Mouse (Mus musculus): Measurements from ENCODE around the gene Flt3l.
"Not testable (repeated sequence)": the region's sequence is repeated elsewhere in the genome, so short reads cannot be mapped to it uniquely, and the experiment has no call there.

Gene Flt3l

DNA sequence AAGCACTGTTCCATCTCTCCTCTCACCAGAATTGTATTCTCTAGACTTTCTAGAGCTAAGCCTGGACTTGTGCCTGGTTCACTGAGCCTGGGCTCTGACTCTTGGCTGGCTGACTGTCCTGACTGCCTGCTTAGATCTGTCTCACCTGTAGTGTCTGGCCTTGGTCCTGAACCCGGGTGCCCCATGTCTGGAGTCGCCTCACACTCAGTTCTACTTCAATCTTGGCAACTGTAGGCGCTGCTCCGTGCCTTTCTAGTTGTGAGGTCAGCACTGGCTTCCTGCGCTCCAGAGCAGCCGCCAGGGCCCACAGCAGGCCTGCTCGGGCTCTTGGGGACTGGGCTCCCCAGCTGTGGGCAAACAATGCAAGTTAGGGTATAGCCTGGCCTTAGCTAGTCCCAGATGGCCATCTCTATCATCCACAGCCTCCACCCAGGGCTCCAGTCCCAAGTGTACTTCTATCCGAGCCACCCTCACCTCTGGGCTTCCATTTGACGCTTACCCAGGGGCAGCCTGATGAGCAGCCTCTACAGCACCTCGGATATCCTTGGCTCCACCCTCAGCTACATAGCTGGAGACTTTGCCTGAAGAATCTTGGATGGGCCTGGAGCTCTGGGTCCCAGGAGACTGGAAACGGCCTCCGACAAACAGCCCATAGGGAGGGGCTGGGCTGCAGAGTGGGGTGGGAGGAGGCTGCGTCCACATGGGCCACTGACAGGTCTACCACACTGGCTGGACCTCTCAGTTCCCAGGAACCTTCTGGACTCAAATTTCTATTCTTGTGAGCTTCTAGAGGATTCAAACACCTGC lies 8.3 kb upstream of the Flt3l start:
- no peak for DNase-seq (ENCODE audit: low read depth, low spot score)

DNA sequence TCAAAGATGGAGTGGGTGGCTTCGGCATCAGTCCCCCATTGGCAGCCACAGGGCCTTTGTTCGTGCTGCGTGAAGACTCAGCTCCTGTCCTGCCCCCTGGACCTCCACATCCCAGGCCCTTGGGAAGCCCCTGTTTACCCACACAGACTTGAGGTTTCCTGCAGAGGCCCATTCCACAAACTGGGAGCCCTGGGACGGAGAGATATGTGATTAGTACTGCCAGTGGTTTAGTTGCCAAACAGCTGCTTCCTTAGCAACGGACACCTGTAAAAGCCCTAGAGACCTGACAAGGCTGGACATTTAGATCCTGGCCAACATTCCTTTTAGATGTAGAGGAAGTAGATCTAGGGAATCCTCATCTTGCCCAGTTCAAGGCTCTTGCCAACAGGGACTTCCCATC lies 5.7 kb upstream of the Flt3l start:
- DNase-seq (ENCODE audit: low read depth, low spot score): no peak

DNA sequence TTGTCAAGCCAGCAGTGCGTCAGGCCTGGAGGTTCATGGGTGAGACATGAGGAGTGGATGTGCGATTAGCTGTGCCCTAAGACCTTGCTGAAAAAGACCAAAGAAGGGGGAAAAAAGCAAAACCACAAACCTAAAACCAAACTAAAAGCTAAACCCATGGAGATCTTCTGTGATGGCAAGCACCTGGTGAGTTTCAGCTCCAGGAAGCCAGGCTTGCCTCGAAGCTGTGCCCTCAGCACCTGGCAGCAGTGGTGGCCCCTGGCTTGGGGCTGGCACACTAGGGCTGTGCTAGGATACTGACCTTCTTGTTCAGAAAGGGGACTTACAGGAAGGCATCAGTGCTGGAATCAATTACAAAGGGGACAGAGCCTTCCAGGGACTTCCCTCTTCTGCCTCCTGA lies 5.1 kb upstream of the Flt3l start:
- DNase-seq (ENCODE audit: low read depth, low spot score): no peak

DNA sequence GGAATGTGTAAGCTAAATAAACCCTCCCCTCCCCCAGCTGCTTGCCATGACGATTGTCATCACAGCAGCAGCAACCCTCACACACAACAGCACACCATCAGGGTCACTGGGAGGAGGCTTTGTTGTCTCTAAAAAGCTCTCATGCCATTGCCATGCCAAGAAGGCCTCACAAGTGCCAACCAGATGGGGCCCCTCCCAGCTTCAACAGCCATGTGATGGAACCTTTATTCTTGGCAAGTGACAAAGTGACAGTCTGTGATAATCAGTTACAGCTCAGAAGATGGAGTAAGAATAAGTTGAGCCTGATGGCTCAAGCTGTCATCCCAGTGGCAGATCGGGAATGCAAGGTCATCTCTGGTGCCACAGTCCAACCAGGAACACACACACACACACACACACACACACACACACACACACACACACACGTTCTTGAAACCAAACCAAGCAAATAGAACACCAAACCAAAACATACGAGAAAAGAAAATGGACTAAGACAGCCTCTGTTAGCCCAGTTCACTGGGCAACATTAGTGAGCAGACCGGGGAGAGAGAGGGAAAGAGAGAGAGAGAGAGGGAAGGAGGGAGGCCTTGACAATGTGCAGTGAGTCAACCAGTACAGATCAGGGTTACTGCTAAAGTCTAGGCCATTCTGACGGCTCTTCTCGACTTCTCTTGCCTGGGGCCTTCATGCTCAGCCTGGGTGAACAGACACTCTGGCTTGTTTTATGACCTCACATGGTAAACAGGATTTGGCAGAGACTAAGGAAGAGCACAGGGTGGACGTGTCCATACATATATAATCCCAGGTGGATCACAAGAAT lies 3.9 kb upstream of the Flt3l start:
- DNase-seq (ENCODE audit: low read depth, low spot score): no peak

DNA sequence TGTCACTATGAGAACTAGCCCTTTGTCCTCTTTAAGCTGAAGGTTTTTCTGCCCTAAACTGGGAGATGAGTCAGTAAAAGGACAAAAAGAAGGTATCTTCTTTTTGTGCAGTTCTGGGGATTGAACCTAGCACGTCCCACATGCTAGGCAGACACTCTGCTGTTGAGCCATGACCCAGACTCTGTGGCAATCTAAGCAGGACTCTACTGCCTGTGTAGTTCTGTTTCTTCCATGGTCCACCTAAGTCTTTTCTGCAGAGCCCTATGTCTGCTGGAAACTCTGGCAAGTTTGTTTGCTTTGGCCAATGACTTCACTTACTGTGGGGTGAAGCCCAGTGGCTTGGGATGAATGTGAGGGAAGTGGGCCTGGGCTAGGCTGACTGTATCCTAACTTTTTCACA lies 2.2 kb upstream of the Flt3l start:
- no peak for DNase-seq (ENCODE audit: low read depth, low spot score)

DNA sequence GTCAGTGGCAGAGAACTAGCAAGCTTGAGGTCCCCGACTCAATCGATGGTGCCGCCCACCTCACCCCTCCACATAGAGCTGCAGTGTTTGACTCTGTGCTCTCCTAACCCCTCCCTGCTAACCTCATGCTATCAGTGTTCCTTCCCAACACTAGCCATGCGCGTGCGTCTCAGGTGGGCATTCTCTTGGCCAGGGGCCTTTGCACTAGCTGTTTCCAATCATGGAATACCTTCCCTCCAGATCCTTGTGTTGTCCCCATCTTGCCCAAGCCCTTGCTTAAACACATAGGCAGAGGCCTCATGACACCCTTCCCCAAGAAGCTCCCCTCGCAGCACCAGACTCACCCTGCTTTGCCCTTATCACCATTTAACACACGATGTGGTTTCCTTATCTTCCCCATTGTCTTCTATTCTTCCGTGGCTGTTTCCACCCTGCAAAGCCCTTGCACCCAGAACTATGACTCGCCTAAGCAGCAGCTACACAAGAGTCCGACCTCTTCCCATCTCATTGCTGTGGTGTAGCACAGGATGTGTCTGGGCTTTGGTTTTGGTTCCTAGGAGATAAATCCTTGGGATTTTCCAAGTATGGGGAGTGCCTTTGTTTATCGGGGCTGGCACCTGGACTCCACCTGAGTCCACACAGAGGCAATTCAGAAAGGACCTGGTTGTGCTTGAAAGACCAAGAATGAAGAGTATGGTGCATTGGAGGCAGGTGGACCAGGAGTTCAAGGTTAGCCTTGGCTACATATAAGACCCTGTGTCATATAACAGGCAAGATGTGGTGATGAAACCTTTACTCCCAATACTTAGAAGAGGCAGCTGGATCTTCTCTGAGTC lies 1.2 kb upstream of the Flt3l start:
- no peak for DNase-seq (ENCODE audit: low read depth, low spot score)

DNA sequence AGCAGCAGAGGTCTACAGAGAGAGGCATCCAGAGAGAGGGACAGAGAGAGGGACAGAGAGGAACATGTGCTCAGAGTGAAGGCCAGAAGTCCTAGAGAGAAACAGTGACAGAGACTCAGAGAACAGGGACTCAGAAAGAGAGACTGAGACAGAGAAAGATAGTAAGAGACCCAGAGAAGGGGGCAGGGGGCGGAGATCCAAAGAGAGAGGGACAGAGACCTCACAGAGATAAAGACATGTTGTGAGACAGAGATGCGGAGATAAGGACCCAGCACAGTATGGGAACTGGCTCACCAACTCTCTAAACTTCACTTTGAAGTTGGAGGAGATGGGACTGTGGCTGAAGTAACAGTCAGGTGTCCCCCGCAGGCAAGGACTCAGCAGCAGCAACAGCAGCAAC lies 862 bp downstream of the Flt3l start:
- DNase-seq (ENCODE audit: low read depth, low spot score): no peak

DNA sequence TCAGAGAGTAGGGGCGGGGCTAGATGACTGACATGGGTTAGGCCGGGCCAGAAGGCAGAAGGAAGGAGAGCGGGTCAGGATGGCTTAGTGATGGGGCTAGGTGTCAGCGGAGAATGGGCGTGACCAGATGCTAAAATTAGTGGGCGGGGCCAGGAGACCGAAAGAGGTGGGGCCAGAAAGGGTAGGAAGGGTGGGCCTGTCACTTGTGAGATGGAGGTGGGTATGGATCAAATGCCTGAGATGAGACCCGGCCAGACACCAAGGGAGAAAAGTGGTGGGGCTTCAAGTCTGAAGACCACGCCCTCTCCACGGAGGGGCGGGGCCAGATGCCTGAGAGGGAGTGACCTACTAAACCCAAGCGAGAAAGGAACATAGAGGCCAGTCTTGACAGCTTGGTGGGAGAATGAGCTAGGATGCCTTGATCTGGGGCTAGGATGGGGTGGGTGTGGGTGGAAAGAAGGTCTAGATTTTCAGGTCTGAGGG lies 1.6 kb downstream of the Flt3l start:
- DNase-seq (ENCODE audit: low read depth, low spot score): no peak

DNA sequence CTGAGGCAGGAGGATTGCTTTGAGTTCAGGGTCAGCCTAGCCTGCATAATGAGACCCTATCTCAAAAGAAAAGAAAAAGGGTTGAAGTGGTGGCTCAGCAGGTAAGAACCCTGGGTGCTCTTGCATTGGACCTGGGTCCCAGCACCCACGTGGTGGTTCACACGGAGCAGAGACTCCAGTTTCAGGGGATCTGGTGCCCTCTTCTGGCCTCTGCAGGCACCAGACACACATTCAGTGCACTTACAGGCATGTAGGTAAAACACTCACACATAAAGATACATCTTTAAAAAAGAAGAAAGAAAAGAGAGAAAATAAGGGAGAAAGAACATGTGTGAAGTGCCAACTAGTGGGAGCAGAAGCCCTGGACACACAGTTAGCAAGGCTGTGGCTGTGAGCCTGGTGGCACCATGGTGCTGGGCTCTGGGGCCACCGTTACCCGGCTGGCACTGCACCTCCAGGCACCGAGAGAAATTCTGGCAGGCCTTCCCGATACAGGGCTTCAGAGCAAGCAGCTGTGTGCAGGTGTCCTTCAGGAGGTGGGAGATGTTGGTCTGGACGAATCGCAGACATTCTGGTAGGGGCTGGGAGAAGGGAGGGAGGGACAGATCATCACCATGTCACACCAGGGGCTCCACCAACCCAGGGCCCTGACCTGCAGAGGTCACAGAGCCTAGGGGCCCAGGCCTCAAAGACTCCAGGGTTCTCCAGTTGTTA lies 2.6 kb downstream of the Flt3l start:
- no peak for DNase-seq (ENCODE audit: low read depth, low spot score)

DNA sequence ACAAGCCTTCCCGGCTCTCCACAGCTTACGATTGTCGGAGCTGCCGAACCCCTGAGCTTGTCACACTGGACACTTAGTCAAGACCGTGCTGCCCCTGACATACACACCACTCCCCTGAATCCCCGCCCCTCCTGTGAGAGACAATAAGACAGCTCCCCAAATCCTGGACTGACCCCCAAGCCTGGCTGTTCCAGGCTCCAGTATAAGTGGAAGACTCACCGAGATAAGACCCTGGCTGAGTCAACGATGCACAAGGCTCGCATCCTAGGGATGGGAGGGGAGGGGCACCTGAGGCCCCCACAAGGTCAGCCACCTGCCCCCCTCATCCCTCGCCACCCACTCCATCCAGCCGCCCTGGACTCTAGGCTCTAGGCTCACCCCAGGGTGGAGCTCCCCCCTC lies 4.4 kb downstream of the Flt3l start:
- DNase-seq (ENCODE audit: low read depth, low spot score): no peak

DNA sequence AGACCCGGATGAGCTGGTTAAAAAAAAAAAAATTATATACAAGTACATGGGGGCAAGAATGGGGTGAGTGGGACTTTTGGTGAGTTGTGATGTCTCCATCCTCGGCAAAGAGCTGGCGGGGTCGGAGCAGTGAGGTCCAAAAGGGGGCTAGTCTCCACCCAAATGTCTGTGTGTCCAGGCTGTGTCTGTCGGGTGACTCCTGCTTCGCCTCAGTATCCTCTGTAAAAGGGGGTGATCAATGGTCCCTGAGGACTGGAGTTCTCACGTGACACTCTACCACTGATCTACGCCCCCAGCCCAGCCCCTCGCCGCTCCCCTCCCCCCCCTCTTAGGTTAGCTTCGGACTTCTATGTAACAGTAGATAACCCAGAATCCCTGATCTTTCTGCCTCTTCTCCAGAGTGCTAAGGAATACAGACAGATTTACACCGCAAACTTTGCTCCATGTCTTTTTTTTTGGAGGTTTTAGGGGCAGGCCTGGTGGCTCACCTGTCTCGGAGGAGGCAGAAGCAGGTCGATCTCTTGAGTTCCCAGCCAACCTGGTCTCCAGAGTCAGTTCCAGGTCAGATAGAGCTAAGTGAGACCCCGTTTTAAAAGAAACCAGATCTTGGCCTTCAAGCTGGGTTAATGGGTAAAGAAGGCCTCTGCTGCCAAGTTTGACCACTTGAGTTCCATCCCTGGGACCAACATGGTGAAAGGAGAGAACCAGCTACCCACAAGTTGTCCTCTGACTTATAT lies 6.3 kb downstream of the Flt3l start:
- no peak for DNase-seq (ENCODE audit: low read depth, low spot score)

DNA sequence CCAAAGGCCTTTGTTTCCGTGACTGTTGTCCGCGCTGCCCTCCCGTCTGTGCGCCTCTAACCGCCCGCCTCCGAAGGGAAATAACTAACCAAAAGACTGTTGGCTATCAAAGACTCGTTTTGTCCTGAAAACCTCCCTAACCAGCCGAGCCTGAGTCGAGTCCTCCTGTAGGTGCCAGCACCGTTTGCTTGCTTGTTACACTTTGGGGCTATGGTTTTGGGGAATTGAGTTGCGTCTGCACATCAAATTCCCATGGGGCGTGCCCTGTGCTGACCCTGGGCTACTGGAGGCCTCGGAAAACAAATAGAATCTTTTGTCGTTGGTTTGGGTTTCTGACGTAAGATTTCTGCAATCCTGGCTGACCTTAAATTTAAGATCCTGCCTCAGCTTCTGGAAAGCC lies 6.9 kb downstream of the Flt3l start:
- peak; percentile 46 for DNase-seq (ENCODE audit: low read depth, low spot score)

DNA sequence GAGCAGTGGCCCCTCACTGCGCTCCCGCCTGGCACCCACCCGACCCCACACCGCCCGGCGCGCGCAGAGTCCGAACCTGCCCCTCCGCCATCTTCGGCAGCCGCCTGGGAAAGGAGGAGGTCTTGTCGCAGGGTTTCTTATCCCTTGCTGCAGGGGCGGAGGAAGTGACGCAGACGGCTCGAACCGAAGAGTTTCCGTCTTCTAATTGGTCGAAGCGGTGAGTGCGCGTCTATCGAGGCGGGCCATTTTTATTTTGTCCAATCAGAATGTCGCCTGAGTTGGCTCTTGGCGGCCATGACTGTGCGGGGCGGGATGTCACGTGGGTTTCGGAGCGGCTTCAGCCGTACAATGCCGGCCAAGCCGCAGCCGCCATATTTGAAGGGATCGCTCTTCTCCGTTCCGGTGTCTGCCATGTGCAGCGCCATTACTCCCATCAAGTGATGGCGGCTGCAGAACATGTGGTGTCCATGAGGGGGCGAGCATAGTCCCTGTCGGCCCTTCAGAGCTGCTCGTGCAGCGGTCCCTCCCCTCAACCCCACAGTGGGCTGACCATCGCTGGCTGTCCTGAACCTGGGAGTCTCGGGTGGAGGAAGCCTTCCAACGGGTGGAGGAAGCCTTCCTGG lies 7.5 kb downstream of the Flt3l start, which contains the start of gene Rpl13a:
TSS of gene Rpl13a (minus strand) at position 138 of the 623 bp plus-strand sequence.
- peak; percentile 100 for DNase-seq (ENCODE audit: low read depth, low spot score)

DNA sequence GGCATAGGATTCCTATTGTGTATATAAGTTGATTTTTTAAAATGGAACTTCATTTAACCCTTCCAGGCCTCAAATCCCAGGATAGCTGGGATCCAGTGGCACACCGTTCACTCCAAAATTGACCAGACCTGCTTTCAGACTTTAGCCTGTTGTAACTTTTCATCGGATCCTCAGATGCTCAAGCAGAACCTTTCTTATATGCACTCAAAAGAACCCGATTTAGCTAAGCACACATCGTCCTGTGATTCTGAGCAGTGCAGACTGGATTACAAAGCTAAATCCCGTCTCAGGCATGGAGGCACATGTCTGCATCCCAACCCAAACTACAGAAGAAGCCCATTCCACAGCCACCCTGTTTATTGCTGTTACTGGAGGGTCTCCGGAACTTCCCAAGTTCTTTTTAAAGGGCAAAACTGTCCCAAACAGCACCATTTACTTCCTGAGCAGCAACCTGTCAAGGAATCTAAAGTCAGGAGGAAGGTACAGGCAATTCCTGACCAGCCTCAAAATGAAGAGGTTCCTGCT lies 8.5 kb downstream of the Flt3l start:
- DNase-seq (ENCODE audit: low read depth, low spot score): no peak

DNA sequence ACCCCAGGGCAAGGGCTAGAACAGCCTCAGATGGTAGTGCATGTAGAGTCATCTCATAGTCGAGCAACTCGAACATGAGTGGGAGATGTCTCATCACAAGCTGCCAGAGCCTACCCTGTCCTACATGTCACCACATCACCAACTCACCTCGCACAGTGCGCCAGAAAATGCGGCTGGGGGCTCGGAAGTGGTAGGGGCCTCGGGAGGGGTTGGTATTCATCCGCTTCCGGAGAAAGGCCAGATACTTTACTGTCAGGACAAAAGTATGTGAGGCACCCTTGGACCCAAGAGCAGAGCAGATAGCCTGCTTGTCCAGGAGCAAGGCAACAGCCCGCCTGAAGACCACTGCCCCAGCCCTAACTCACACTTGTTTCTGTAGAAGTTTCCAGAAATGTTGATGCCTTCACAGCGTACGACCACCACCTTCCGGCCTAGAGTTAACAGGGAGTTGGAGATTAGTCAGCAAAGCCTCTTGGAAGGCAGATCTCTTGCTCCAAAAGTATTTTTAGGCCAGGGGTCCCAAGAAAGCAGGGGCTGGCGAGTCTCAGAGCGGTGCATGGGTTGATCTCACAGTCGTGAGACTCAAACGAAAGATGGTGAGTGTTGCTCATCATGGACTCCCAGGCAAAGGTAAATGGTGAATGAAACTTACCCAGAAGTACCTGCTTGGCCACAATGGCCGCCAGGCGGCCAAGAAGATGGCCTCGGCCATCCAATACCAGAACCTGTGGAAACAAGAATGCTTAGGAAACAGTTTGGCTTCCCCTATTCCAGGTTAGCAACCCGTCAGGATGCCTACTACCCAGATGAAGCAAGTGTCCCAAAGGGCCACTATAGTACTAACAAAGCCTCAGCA lies 9.2 kb downstream of the Flt3l start:
- DNase-seq (ENCODE audit: low read depth, low spot score): no peak

DNA sequence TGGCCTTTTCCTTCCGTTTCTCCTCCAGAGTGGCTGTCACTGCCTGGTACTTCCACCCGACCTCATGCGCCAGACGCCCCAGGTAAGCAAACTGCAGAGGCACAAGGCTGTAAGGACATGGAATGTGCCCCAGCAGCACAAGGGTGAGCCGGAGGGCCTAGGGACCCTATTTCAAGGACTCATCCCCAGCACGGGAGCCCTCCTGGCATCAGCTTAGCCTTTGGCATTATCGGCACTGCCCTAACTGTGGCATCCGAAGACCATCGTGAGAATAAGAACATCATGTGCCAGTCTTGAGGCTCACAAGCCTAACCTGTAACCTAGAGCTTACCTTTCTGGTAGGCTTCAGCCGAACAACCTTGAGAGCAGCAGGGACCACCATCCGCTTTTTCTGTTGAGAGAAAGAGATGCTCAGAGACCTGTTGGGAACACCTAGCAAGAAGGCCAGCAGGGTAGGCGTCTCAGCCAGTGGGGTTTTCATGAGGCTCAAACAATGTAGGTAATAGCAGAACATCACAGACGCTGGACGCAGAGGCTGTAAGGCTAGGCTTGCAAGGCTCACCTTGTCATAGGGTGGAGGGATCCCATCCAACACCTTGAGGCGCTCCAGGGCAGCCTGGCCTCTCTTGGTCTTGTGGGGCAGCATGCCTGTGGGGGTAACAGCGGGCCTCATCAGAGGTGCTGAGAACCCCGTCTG lies 9.9 kb downstream of the Flt3l start:
- no peak for DNase-seq (ENCODE audit: low read depth, low spot score)

DNA sequence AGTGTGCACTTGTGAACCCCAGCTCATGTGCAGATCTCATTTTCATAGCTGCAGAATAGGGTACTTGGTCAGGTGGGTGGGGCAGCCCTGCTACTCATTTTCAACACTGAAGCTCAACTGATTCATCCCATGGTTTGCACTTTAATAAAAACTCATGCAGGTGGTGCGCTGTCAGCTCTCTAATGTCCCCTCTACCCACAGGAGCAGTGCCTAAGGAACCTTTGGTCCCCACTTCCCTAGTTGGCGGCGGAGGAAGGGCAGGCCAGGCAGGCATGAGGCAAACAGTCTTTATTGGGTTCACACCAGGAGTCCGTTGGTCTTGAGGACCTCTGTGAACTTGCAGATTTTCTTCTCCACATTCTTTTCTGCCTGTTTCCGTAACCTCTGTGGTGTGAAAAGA lies 10.6 kb downstream of the Flt3l start:
- not testable (repeated sequence) for DNase-seq (ENCODE audit: low read depth, low spot score)

DNA sequence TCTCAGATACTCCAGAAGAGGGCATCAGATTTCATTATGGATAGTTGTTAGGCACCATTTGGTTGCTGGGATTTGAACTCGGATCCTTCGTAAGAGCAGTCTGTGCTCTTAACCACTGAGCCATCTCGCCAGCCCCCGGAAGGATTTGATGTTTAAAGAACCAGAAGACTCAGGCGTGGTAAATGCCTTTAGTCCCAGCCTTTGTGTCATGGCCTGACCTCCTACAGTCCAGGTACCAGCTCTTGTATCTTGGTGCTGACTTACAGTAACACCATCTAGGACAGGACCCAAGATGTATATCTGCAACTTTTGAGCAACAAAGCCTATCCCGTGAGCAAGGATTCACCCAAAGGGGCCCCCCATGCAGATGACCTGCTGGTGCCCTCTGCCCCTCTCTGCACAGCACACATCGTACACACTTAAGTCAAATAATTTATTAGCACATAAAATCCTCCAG lies 11.1 kb downstream of the Flt3l start:
- DNase-seq (ENCODE audit: low read depth, low spot score): peak; percentile 18
